Mouse (Mus musculus): Measurements from ENCODE around the gene Stk10.

Gene Stk10

GRCm38 (mm10) chr11:32636275-32636674 lies 103.2 kb downstream of the Stk10 start:
- DNase-seq, result no peak

GRCm38 (mm10) chr11:32638521-32639255 lies 105.6 kb downstream of the Stk10 start:
- DNase-seq, result no peak

DNA sequence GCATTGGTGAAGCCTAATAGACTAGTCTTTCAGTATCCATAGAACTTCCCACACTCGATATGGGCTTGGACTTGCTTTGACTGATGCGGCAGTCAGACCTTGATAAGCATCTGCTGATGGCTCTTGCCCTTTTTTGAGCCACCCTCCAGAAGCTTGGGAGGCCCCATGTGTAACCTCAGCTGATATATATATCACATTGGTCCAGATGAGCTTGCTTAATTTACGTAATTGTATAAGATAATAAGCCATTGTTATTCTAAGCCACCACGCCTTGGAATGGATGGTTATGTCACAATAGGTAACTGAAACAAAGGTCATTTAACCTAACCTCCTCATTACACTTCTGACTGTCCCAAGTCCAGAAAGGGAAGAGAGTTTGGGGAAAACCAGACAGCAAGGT lies 107.5 kb downstream of the Stk10 start:
- DNase-seq, result no peak

DNA sequence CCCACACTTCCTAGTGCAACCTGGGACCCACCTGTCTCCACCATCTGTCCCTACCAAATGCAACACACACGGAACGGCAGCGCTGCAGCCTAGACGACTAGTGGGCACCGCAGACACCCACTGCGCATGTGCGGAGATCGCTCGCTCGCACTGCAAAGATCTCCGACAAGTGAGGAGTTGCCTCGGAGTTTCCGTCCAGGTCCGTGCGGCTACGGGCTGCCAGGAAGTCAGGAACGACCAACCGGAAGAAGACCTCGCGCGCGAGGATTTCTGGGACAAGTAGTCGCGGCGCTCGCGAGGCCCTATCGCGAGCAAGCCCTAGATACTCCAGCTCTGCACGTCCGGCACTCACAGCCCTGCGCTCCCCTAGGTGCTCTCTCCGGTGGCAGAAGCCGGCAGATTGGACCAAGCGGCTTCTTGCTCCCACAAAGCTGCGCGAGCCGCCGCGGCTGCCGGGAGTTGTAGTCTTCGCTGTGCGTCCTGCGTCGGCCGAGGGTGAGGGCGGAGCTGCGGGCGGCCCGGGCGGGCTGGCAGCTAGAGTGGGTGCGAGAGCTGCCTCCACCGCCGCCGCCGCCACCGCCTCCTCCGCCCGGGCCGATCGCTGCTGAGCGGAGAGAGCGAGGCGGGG lies 109.3 kb downstream of the Stk10 start, which contains the start of gene Fbxw11:
Gene Fbxw11, plus strand, starts transcription at position 476 of the 628 bp plus-strand sequence.
- DNase-seq, result peak; percentile 96

DNA sequence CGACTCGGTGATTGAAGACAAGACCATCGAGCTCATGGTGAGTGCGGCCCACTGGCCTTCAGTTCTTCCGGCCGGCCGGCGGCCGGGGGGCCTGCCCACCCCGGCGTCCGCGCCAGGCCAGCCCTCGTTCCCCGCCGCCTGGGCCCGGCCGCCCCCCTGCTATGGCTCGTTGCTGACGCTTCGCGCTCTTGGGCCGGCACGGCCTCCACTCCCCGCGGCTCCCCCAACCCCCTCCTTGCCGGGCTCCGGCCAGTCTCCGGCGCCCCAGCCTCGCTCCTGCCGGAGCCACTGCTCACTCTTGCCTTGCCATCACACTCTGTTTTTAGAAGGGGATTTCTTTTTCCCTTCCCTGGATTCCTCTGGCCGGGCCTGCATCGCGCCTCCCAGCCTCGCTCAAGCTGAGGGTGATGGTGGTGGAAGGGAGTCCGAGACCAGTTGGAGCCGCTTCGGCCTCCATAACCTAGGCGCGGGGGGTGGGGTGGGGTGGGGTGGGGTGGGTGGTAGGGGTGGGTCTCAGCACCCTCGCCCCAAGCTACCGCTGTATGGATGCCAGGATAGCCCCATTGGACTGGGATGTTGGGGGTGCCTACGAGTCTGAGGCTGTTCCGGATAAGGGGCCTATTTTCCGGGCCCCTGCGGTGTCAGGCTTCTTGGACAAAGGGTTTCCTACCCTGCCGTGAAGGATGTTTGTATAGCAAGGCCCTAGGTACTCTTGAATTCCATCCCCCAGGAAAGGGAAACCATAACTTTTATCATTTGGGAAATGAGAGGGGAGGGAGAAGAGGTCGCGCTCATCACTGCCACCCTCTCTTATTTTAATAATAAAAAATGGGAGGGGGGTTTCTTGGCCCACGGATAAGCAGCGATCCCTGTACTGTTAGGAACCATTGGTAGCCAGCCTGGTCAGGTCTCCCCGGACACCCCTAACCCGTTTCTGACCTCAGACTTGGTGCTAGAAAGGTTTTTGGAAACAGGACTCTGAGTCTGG lies 110.1 kb downstream of the Stk10 start:
- no peak for DNase-seq

- no peak for DNase-seq
Observed at GRCm38 (mm10) chr11:32644010-32644409, 110.9 kb downstream of the Stk10 start.

GRCm38 (mm10) chr11:32647265-32647664 lies 114.2 kb downstream of the Stk10 start:
- DNase-seq, result no peak

DNA sequence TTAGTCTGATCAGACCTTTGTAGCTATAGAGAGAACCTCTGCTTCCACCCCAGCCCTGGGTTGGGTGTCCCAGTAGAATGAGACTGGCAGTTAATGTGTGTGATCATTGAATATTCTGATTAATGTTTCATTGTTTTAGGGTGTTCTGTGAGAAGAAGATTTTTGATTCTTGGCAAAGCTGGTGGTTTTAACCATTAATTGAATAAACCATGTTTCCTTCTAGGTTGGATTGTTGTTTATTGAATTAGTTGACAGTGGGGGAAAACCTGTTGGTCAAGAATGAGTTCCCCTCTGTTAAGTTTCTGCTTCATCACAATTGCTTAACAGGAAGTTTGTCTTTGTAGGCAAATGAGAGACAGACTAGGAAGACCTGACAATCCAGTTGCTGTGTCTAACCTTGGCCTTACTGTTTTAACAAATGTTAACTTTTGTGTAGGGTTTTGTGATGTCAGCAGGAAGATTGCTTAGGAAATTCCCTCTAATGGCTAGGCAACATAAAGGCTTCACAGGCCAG lies 117.2 kb downstream of the Stk10 start:
- DNase-seq, result no peak

GRCm38 (mm10) chr11:32650893-32651590 lies 117.9 kb downstream of the Stk10 start:
- no peak for DNase-seq

- DNase-seq, result no peak
Observed at GRCm38 (mm10) chr11:32651723-32652122, 118.6 kb downstream of the Stk10 start.

DNA sequence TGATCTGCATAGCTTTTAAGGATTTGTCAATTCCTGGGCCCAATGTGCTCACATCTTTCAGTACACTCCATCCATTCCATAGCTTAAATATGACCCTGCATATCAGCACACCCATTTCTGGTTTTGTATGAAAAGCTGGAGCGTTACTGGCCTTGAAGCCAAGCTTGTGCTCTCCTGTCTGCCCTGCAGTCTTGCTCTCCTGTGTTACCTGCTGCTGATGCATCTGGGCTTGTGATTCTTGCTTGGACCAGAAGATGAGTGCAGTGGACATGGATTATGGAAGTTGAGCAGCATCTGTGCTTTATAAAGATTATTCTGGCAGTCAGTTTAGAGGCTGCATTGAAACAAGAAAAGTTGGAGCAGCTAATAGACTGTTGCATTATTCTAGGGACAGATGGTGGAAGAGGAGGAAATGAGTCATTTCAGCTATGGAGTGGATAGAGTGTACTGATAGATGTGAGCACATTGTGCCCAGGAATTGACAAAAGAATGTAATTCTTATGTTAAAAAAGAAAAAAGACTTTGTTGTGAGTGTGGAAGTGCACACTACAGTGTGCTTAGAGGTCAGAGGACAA lies 129.1 kb downstream of the Stk10 start:
- no peak for DNase-seq

GRCm38 (mm10) chr11:32665639-32666038 lies 132.5 kb downstream of the Stk10 start:
- no peak for DNase-seq

- DNase-seq, result no peak
Observed at GRCm38 (mm10) chr11:32666983-32667382, 133.9 kb downstream of the Stk10 start.

DNA sequence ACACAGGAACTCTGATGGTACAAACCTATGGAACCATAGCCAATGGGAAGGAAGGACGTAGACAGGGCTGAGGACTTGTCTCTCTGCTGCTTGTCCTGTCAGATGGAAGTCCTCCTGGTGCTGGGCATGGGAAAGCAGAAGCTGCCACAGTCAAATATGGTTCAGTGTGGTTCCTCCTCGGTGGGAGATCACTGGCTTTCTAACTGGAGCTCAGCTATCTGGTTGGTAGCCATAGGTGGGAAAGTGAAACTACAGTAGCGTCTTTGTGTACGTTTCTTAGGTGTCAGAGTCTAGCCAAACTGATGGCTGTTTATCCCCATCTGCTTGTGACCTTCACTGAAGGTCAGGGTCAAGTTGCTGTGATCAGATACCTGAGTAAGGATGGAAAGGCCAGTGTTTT lies 138.4 kb downstream of the Stk10 start:
- no peak for DNase-seq
